Mouse (Mus musculus) embryonic facial prominence, embryonic 13.5 days (tissue): ENCODE measurements around the gene Ulk4. TPM values are rescaled to one million over a fixed set of nuclear protein-coding genes. Genes with fewer than 3 reads are reported as not detected.
A peak's percentile ranks its signal among the peaks of the same experiment; 100 is the strongest.

Experiments used
- ATAC-seq: fragments of 200-750 bp; cut with Nextera tagmentation; 2 replicates; pipeline ENCODE4 v1.8.0; 2017; ENCODE audit warnings: low read depth; ENCODE audit not compliant: insufficient number of reproducible peaks, insufficient read depth, low FRiP score, low TSS enrichment
- H3K27ac ChIP-seq: fragments of 300-500 bp; sonication (generic); 2 replicates; pipeline ENCODE4 v1.5.1; 2015; ENCODE audit warnings: moderate library complexity, mild to moderate bottlenecking, inconsistent platforms
- H3K27me3 ChIP-seq: fragments of 300-500 bp; sonication (generic); 2 replicates; pipeline ENCODE4 v1.6.1; 2015; ENCODE audit warnings: mild to moderate bottlenecking, inconsistent platforms
- H3K36me3 ChIP-seq: fragments of 300-500 bp; sonication (generic); 2 replicates; pipeline ENCODE4 v1.6.1; 2015; ENCODE audit warnings: mild to moderate bottlenecking, inconsistent platforms
- H3K4me1 ChIP-seq: fragments of 300-500 bp; sonication (generic); 2 replicates; pipeline ENCODE4 v1.6.1; 2015; ENCODE audit warnings: inconsistent platforms
- H3K4me2 ChIP-seq: fragments of 300-500 bp; sonication (generic); 2 replicates; pipeline ENCODE4 v1.6.1; 2015; ENCODE audit warnings: moderate library complexity, mild to moderate bottlenecking, inconsistent platforms
- H3K4me3 ChIP-seq: fragments of 300-500 bp; sonication (generic); 2 replicates; pipeline ENCODE4 v1.5.1; 2015; ENCODE audit warnings: mild to moderate bottlenecking, inconsistent platforms
- H3K9ac ChIP-seq: fragments of 300-500 bp; sonication (generic); 2 replicates; pipeline ENCODE4 v1.6.1; 2015; ENCODE audit warnings: mild to moderate bottlenecking, inconsistent platforms
- H3K9me3 ChIP-seq: fragments of 300-500 bp; sonication (generic); 2 replicates; pipeline ENCODE4 v1.6.1; 2016; ENCODE audit warnings: inconsistent platforms
- WGBS: fragments of 180-500 bp; shearing (Covaris S2); methylation state at CpG from one replicate; pipeline ENCODE4 v1.1.7; 2015; ENCODE audit warnings: mixed read lengths; 5-methylcytosine and 5-hydroxymethylcytosine counted together
- polyA plus RNA-seq: library from polyadenylated mRNA; unstranded; fragments of >200 nt; fragmentation: Nextera tagmentation; extraction: Ambion mirVana; gene quantifications from 2 replicates; pipeline ENCODE4 v1.2.1, GENCODE M21; 2015

The Ulk4 gene
- polyA plus RNA-seq: 213 and 290 TPM in 2 replicates

DNA sequence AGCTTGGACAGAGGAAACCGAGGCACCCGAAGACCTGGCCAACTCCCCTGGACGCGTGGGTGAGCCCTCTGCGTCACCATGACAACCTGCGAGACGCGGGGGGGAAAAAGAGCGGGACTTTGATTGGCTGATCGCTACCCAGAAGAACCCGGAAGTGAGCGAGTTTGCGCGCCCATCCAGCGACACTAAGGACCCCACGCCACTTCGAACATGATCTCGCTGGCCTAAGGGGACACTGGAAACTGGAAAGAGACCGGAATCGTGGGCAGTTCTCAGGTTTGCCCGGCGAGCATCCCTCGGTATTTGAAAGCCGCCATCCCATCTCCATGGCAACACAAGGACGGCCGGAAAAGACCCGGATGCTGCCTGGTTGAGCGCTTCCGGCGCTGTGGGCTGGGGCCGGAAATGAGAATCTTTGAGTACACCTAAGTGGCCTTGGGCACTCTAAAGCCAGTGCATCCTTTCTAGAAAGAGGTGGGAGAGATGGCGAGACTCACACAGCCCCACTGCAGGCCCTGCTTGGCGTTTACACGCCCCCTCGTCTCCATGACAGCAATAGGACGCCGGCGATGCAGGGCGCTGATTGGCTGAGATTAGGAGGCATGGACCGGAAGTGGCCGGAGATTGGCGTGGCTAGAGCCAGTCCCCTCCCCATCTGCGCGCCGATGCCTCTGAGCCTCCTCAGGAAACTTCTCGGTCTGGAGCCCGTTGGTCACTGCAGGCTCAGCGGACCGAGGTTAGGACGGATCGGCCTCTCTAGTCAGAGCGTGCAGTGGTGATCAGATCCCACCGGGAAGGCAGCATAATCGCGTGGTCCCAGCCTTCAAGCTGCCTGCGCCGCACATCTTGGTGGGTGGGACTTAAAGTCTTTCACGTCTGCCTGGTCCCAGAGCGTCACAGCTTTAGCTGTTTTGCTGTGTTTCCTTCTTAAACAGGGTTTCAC, at the start of gene Ulk4:
Gene Ulk4, minus strand, starts transcription at position 80 of the 943 bp plus-strand sequence.
- peaks cover 13% of the 10 kb centered on the region for H3K4me1 ChIP-seq
- peak within 1 kb of the TSS; percentile 79 for H3K27ac ChIP-seq
- WGBS: under 1% methylated on average over 59 of the region's 59 CpGs
- peak within 1 kb of the TSS; percentile 80 for H3K9ac ChIP-seq
- peaks cover 3% of the 10 kb centered on the region; the same call in 1 of the 2 replicates for H3K9me3 ChIP-seq
- H3K36me3 ChIP-seq: 0 out of 2 replicates have a peak, but pooled peaks cover 3% of the 10 kb centered on the region
- no peaks in the 10 kb centered on the region for H3K27me3 ChIP-seq
- ATAC-seq: peak; percentile 86
- peak within 1 kb of the TSS; percentile 72 for H3K4me3 ChIP-seq
- H3K4me2 ChIP-seq: peak within 1 kb of the TSS; percentile 81

DNA sequence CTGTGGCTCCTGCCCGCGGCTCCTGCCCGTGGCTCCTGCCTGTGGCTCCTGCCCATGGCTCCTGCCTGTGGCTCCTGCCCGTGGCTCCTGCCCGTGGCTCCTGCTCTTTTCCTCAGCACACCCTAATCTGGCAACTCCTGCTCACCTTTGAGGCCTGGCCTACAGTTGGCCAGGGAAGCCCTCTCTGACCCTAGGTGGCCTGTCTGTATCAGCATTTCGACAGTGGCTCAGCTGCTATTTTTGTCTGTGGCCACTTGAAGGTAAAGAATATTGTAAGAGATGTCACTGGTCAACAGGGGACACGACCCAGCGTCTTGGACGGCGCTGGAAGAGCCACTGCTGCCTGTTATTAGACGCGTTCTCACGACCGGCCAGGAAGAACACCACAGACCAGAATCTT, 45.0 kb upstream of the Ulk4 start:
- no peak overlapping the region for H3K4me2 ChIP-seq

GRCm38 (mm10) chr9:121321118-121321517, 44.1 kb upstream of the Ulk4 start:
- Histone ChIP-seq H3K27me3 (no peaks in the 10 kb centered on the region), H3K36me3 (peaks cover 10% of the 10 kb centered on the region; the same call in 1 of the 2 replicates), H3K4me3 (no peak overlapping the region), H3K4me1 (peaks cover 13% of the 10 kb centered on the region), H3K9ac (no peak overlapping the region), H3K4me2 (no peak overlapping the region), H3K9me3 (no peaks in the 10 kb centered on the region), H3K27ac (no peak overlapping the region)
- 86% methylated on average over 2 of the region's 2 CpGs for WGBS
- ATAC-seq: no peak

More for the DNA sequence above, 45.0 kb upstream of the Ulk4 start:
- Histone ChIP-seq H3K9ac (no peak overlapping the region), H3K27me3 (no peaks in the 10 kb centered on the region), H3K9me3 (no peaks in the 10 kb centered on the region), H3K27ac (no peak overlapping the region), H3K36me3 (peaks cover 10% of the 10 kb centered on the region; the same call in 1 of the 2 replicates), H3K4me1 (peaks cover 12% of the 10 kb centered on the region), H3K4me3 (no peak overlapping the region)
- 93% methylated on average over 14 of the region's 14 CpGs for WGBS
- ATAC-seq: no peak

DNA sequence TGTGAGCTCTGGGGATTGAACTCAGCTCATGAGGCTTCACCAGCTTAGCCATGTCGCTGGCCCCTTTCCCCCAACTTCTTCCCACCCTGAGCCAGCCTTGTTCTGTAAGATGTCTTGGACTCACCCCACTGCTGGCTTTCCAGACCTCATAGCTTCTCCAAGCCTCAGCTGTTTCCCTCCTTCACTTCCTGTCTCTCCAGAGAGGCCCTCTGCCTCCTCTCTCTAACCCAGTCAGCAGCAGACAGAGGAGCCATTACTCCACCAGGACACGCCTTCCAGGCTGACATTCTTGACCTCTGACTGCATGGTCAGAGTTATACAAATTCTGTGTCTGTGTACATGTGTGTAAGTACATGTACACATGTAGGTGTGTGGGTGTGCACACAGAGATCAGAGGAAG, 43.4 kb upstream of the Ulk4 start:
- WGBS: 67% methylated on average over 2 of the region's 2 CpGs
- no peak for ATAC-seq
- no peak overlapping the region for H3K27ac ChIP-seq

GRCm38 (mm10) chr9:121319323-121319966, 42.4 kb upstream of the Ulk4 start:
- no peak overlapping the region for H3K27ac ChIP-seq
- WGBS: 58% methylated on average over 10 of the region's 10 CpGs
- no peak for ATAC-seq

More for the DNA sequence above, 43.4 kb upstream of the Ulk4 start:
- no peaks in the 10 kb centered on the region for H3K9me3 ChIP-seq
- no peak overlapping the region for H3K9ac ChIP-seq
- peaks cover 10% of the 10 kb centered on the region; the same call in 1 of the 2 replicates for H3K36me3 ChIP-seq
- no peaks in the 10 kb centered on the region for H3K27me3 ChIP-seq
- H3K4me2 ChIP-seq: no peak overlapping the region
- peaks cover 17% of the 10 kb centered on the region for H3K4me1 ChIP-seq
- H3K4me3 ChIP-seq: no peak overlapping the region

GRCm38 (mm10) chr9:121316621-121317405, 39.8 kb upstream of the Ulk4 start:
- peaks cover 49% of the 10 kb centered on the region for H3K4me1 ChIP-seq
- H3K27ac ChIP-seq: no peak overlapping the region
- no peak for ATAC-seq
- H3K4me2 ChIP-seq: no peak overlapping the region
- peaks cover 7% of the 10 kb centered on the region; the same call in 1 of the 2 replicates for H3K36me3 ChIP-seq
- no peaks in the 10 kb centered on the region for H3K27me3 ChIP-seq
- WGBS: 63% methylated on average over 12 of the region's 12 CpGs
- no peak overlapping the region for H3K9ac ChIP-seq
- no peaks in the 10 kb centered on the region for H3K9me3 ChIP-seq
- H3K4me3 ChIP-seq: no peak overlapping the region

More at GRCm38 (mm10) chr9:121319323-121319966, 42.4 kb upstream of the Ulk4 start:
- H3K9ac ChIP-seq: no peak overlapping the region
- H3K4me2 ChIP-seq: no peak overlapping the region
- no peaks in the 10 kb centered on the region for H3K27me3 ChIP-seq
- H3K4me3 ChIP-seq: no peak overlapping the region
- peaks cover 10% of the 10 kb centered on the region; the same call in 1 of the 2 replicates for H3K36me3 ChIP-seq
- H3K4me1 ChIP-seq: peaks cover 26% of the 10 kb centered on the region
- no peaks in the 10 kb centered on the region for H3K9me3 ChIP-seq

DNA sequence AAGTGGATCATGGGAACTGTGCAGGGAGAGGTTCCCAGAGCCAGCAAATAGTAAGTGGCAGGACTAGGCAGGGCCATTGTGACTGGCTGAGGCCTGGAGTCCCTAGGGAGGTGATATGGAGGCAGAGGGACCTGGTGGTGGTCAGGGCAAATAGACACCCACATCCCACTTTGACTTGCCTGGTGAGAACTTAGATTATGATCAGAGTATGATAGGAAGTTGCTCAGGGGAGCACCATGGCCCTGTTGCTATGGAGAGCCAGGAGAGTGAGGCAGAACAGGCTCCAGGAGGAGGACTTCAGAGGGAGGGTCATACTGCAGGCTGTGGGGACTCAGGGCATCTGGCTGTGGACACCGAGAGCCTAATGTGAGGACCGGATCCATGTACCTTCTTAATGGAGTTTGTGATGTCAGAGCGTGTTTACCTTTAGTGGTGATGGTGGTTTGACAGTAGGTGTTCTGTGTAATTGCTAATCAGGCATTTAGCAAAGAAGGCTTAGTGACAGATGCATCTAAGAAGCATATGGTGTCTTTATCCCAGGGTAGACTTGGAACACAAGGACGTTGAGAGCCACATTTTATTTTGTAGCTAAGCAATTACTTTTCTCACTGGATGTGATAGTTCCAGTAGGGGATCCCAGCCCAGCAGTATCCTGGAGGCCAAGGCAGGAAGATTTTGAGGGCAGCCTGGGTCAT, 39.1 kb upstream of the Ulk4 start:
- H3K4me3 ChIP-seq: no peak overlapping the region
- 76% methylated on average over 4 of the region's 4 CpGs for WGBS
- no peak overlapping the region for H3K9ac ChIP-seq
- H3K36me3 ChIP-seq: peaks cover 4% of the 10 kb centered on the region; the same call in 1 of the 2 replicates
- no peak overlapping the region for H3K4me2 ChIP-seq
- ATAC-seq: no peak
- no peak overlapping the region for H3K27ac ChIP-seq
- no peaks in the 10 kb centered on the region for H3K27me3 ChIP-seq
- peaks cover 49% of the 10 kb centered on the region for H3K4me1 ChIP-seq
- no peaks in the 10 kb centered on the region for H3K9me3 ChIP-seq

GRCm38 (mm10) chr9:121314541-121315152, 37.6 kb upstream of the Ulk4 start:
- peak overlapping the region; percentile 80 for H3K27ac ChIP-seq
- H3K36me3 ChIP-seq: peaks cover 6% of the 10 kb centered on the region; the same call in 1 of the 2 replicates
- H3K4me2 ChIP-seq: peak overlapping the region; percentile 67
- H3K9ac ChIP-seq: peak overlapping the region; percentile 54; the same call in 1 of the 2 replicates
- peak overlapping the region; percentile 31 for H3K4me3 ChIP-seq
- WGBS: 12% methylated on average over 14 of the region's 14 CpGs
- H3K9me3 ChIP-seq: no peaks in the 10 kb centered on the region
- no peaks in the 10 kb centered on the region for H3K27me3 ChIP-seq
- no peak for ATAC-seq
- H3K4me1 ChIP-seq: peaks cover 46% of the 10 kb centered on the region

DNA sequence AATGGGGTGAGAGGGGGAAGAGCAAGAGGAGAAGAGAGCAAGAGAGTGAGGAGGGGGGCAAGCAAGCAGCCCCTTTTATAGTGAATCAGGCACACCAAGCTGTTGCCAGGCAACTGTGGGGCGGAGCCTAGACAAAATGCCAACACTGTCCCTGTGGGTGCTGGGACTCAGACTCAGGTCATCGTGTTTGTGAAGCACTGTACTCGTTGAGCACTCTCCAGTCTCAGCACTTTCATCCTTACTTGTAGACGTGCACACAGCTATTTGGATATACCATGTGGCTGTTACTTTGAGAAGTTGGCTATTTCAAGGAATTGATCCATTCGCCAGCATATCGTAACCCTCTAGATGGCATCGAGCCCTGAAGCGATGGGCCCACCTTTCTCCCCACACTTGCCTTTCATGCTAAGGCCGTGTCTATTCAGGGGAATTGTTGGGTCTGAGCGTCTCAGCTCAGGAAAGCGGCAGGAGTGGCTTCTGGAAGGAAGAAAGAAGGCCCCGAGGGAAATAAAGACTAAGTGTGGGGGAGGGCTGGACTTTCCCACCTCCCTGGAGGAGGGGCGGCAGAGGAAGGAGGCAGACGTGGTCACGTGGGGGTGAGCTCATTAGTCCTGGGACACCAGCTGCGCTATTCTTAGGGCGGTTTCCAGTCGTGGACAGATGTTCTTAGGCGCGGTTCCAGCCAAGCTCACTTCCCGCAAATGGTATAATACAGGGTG, 36.8 kb upstream of the Ulk4 start:
- ATAC-seq: peak; percentile 56; the same call in 1 of the 2 replicates
- 1% methylated on average over 21 of the region's 21 CpGs for WGBS
- Histone ChIP-seq H3K36me3 (peaks cover 6% of the 10 kb centered on the region; the same call in 1 of the 2 replicates), H3K27ac (peak overlapping the region; percentile 80), H3K4me3 (peak overlapping the region; percentile 31), H3K4me1 (peaks cover 44% of the 10 kb centered on the region), H3K9me3 (no peaks in the 10 kb centered on the region), H3K4me2 (peak overlapping the region; percentile 67), H3K9ac (peak overlapping the region; percentile 54), H3K27me3 (no peaks in the 10 kb centered on the region)
